Mouse (Mus musculus): ENCODE measurements at regions not wholly inside any gene's neighbourhood (a gene's known extent, or its start where the extent isn't known, plus 50 kb on each side); places are given as distances from the start of the nearest gene placed in this dataset.

DNA sequence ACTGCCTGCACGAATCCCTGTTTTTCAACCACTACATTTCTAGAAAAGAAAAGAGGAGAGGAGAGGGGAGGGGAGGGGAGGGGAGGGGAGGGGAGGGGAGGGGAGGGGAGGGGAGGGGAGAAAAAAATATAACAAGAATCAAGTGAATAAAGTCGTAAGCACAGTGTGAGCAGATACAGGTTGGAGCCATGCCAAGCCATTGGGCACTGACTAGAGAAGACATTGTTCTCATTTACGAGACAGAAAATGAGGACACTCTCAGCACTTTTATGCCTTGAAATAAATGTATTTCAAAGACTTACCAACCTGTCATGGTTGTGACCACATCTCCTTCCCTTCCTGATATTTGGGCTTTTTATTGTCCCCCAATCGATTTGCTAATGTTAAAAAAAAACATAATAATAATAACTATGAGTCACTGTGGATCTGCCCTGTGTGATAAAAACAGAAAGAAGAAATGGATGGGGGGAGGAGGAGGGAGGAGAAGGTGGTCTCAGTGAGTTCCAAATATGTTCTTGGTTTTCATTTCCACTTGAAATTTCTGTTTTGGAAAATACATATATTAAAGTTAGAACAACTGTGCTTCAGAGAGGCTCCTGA is 177.8 kb upstream of the Cpeb2 start:
- Histone ChIP-seq H3K4me2 (no peak overlapping the region), H3K9ac (ENCODE audit: low read length) (no peak overlapping the region), H3K9me3 (ENCODE audit: control insufficient read depth, low read length) (no peaks in the 10 kb centered on the region), H3K27me3 (ENCODE audit: control insufficient read depth, insufficient read depth, low read length) (no peaks in the 10 kb centered on the region), H3K27ac (ENCODE audit: low read depth, low read length) (no peak overlapping the region), H3K4me3 (ENCODE audit: low read depth, low read length) (no peak overlapping the region), H3K4me1 (ENCODE audit: control insufficient read depth, insufficient read depth, low read length) (no peaks in the 10 kb centered on the region), H3K36me3 (ENCODE audit: control insufficient read depth, insufficient read depth, low read length) (no peaks in the 10 kb centered on the region)
- ATAC-seq (ENCODE audit: low FRiP score) (no peak), DNase-seq (ENCODE audit: low spot score, missing footprints) (no peak)
- 72% methylated on average over 4 of the region's 4 CpGs for WGBS

DNA sequence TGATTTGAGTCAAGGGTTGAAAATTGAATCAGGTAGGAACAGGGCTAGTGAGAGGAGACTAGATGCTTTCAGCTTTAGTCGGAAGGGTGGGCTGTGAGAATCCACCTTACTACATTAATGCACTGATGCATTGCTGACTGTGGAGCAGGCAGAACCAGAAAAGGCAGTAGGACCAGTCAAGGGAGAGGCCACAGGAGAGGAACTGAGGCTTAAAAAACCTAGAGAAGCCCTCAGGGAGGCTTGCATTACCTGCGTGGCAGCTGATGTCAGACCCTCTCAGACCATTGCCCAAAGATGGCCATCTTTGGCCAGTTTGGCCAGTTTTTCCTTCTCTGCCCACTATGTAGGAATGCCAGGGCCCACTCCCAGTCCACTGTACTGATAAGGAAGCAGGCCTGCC is 176.5 kb upstream of the Cpeb2 start:
- DNase-seq (ENCODE audit: low spot score, missing footprints) (peak; percentile 73), ATAC-seq (ENCODE audit: low FRiP score) (no peak)
- Histone ChIP-seq H3K4me1 (ENCODE audit: control insufficient read depth, insufficient read depth, low read length) (no peaks in the 10 kb centered on the region), H3K9ac (ENCODE audit: low read length) (no peak overlapping the region), H3K27me3 (ENCODE audit: control insufficient read depth, insufficient read depth, low read length) (no peaks in the 10 kb centered on the region), H3K36me3 (ENCODE audit: control insufficient read depth, insufficient read depth, low read length) (no peaks in the 10 kb centered on the region), H3K27ac (ENCODE audit: low read depth, low read length) (no peak overlapping the region), H3K4me2 (no peak overlapping the region), H3K9me3 (ENCODE audit: control insufficient read depth, low read length) (no peaks in the 10 kb centered on the region), H3K4me3 (ENCODE audit: low read depth, low read length) (no peak overlapping the region)
- WGBS, result 92% methylated on average over 2 of the region's 2 CpGs

- no peak overlapping the region for H3K4me3 ChIP-seq (ENCODE audit: low read depth, low read length)
- H3K9me3 ChIP-seq (ENCODE audit: control insufficient read depth, low read length), result no peaks in the 10 kb centered on the region
- ATAC-seq (ENCODE audit: low FRiP score) (no peak), DNase-seq (ENCODE audit: low spot score, missing footprints) (peak; percentile 45)
- WGBS, result 90% methylated on average over 1 of the region's 2 CpGs
- no peaks in the 10 kb centered on the region for H3K27me3 ChIP-seq (ENCODE audit: control insufficient read depth, insufficient read depth, low read length)
- H3K4me2 ChIP-seq, result no peak overlapping the region
- H3K36me3 ChIP-seq (ENCODE audit: control insufficient read depth, insufficient read depth, low read length), result no peaks in the 10 kb centered on the region
- H3K9ac ChIP-seq (ENCODE audit: low read length), result no peak overlapping the region
- H3K4me1 ChIP-seq (ENCODE audit: control insufficient read depth, insufficient read depth, low read length), result no peaks in the 10 kb centered on the region
- H3K27ac ChIP-seq (ENCODE audit: low read depth, low read length), result no peak overlapping the region
Measured at GRCm38 (mm10) chr5:43061243-43061642, 171.7 kb upstream of the Cpeb2 start.

GRCm38 (mm10) chr5:43061797-43062391 is 171.1 kb upstream of the Cpeb2 start:
- no peaks in the 10 kb centered on the region for H3K36me3 ChIP-seq (ENCODE audit: control insufficient read depth, insufficient read depth, low read length)
- H3K27ac ChIP-seq (ENCODE audit: low read depth, low read length), result no peak overlapping the region
- DNase-seq (ENCODE audit: low spot score, missing footprints) (peak; percentile 72), ATAC-seq (ENCODE audit: low FRiP score) (no peak)
- 92% methylated on average over 1 of the region's 1 CpGs for WGBS
- no peaks in the 10 kb centered on the region for H3K27me3 ChIP-seq (ENCODE audit: control insufficient read depth, insufficient read depth, low read length)
- no peak overlapping the region for H3K9ac ChIP-seq (ENCODE audit: low read length)
- no peaks in the 10 kb centered on the region for H3K9me3 ChIP-seq (ENCODE audit: control insufficient read depth, low read length)
- H3K4me2 ChIP-seq, result no peak overlapping the region
- no peaks in the 10 kb centered on the region for H3K4me1 ChIP-seq (ENCODE audit: control insufficient read depth, insufficient read depth, low read length)
- no peak overlapping the region for H3K4me3 ChIP-seq (ENCODE audit: low read depth, low read length)

- H3K9me3 ChIP-seq (ENCODE audit: control insufficient read depth, low read length), result no peaks in the 10 kb centered on the region
- no peaks in the 10 kb centered on the region for H3K4me1 ChIP-seq (ENCODE audit: control insufficient read depth, insufficient read depth, low read length)
- DNase-seq (ENCODE audit: low spot score, missing footprints), result no peak
- no peak overlapping the region for H3K9ac ChIP-seq (ENCODE audit: low read length)
- no peaks in the 10 kb centered on the region for H3K27me3 ChIP-seq (ENCODE audit: control insufficient read depth, insufficient read depth, low read length)
- no peaks in the 10 kb centered on the region for H3K36me3 ChIP-seq (ENCODE audit: control insufficient read depth, insufficient read depth, low read length)
- 75% methylated on average over 1 of the region's 1 CpGs for WGBS
- H3K27ac ChIP-seq (ENCODE audit: low read depth, low read length), result no peak overlapping the region
- ATAC-seq (ENCODE audit: low FRiP score), result no peak
- H3K4me2 ChIP-seq, result no peak overlapping the region
- H3K4me3 ChIP-seq (ENCODE audit: low read depth, low read length), result no peak overlapping the region
Measured at GRCm38 (mm10) chr5:43062499-43062898, 170.5 kb upstream of the Cpeb2 start.

DNA sequence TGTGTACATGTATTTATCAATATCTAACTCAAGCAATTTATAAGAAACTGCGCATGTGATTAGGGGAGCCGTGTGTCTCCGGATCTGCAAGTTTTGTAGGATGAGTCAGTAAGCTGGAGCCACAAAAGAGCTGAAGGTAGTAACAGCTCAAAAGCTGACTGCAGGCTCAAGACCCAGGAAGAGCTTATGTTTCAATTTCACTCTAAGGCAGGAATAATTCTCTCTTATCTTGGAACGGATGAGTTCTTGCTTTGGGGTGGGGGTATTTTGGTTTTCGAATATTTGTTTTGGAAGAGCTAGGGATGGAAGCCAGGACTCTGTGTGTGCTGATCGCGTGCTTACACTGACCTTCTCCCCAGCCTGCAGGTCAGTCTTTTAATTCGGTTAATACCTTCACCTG is 169.6 kb upstream of the Cpeb2 start:
- H3K27ac ChIP-seq (ENCODE audit: low read depth, low read length), result no peak overlapping the region
- peak; percentile 71 for DNase-seq (ENCODE audit: low spot score, missing footprints)
- H3K9ac ChIP-seq (ENCODE audit: low read length), result no peak overlapping the region
- H3K4me1 ChIP-seq (ENCODE audit: control insufficient read depth, insufficient read depth, low read length), result no peaks in the 10 kb centered on the region
- ATAC-seq (ENCODE audit: low FRiP score), result no peak
- no peaks in the 10 kb centered on the region for H3K27me3 ChIP-seq (ENCODE audit: control insufficient read depth, insufficient read depth, low read length)
- H3K36me3 ChIP-seq (ENCODE audit: control insufficient read depth, insufficient read depth, low read length), result no peaks in the 10 kb centered on the region
- no peak overlapping the region for H3K4me2 ChIP-seq
- H3K9me3 ChIP-seq (ENCODE audit: control insufficient read depth, low read length), result no peaks in the 10 kb centered on the region
- 85% methylated on average over 8 of the region's 8 CpGs for WGBS
- no peak overlapping the region for H3K4me3 ChIP-seq (ENCODE audit: low read depth, low read length)

- H3K27ac ChIP-seq (ENCODE audit: low read depth, low read length), result no peak overlapping the region
- DNase-seq (ENCODE audit: low spot score, missing footprints) (peak; percentile 72), ATAC-seq (ENCODE audit: low FRiP score) (no peak)
- H3K9ac ChIP-seq (ENCODE audit: low read length), result no peak overlapping the region
- H3K27me3 ChIP-seq (ENCODE audit: control insufficient read depth, insufficient read depth, low read length), result no peaks in the 10 kb centered on the region
- H3K9me3 ChIP-seq (ENCODE audit: control insufficient read depth, low read length), result no peaks in the 10 kb centered on the region
- no peaks in the 10 kb centered on the region for H3K36me3 ChIP-seq (ENCODE audit: control insufficient read depth, insufficient read depth, low read length)
- H3K4me2 ChIP-seq, result no peak overlapping the region
- H3K4me1 ChIP-seq (ENCODE audit: control insufficient read depth, insufficient read depth, low read length), result no peaks in the 10 kb centered on the region
- H3K4me3 ChIP-seq (ENCODE audit: low read depth, low read length), result no peak overlapping the region
- 92% methylated on average over 3 of the region's 3 CpGs for WGBS
Measured at GRCm38 (mm10) chr5:43071541-43071940, 161.4 kb upstream of the Cpeb2 start.

- no peak overlapping the region for H3K9ac ChIP-seq (ENCODE audit: low read length)
- no peak for ATAC-seq (ENCODE audit: low FRiP score)
- 95% methylated on average over 2 of the region's 2 CpGs for WGBS
- no peaks in the 10 kb centered on the region for H3K36me3 ChIP-seq (ENCODE audit: control insufficient read depth, insufficient read depth, low read length)
- H3K4me1 ChIP-seq (ENCODE audit: control insufficient read depth, insufficient read depth, low read length), result no peaks in the 10 kb centered on the region
- no peaks in the 10 kb centered on the region for H3K27me3 ChIP-seq (ENCODE audit: control insufficient read depth, insufficient read depth, low read length)
- H3K27ac ChIP-seq (ENCODE audit: low read depth, low read length), result no peak overlapping the region
- DNase-seq (ENCODE audit: low spot score, missing footprints), result peak; percentile 23
- H3K4me2 ChIP-seq, result no peak overlapping the region
- no peak overlapping the region for H3K4me3 ChIP-seq (ENCODE audit: low read depth, low read length)
- H3K9me3 ChIP-seq (ENCODE audit: control insufficient read depth, low read length), result no peaks in the 10 kb centered on the region
Measured at GRCm38 (mm10) chr5:43072340-43072739, 160.6 kb upstream of the Cpeb2 start.

GRCm38 (mm10) chr5:43074536-43074935 is 158.4 kb upstream of the Cpeb2 start:
- Histone ChIP-seq H3K27ac (ENCODE audit: low read depth, low read length) (no peak overlapping the region), H3K9me3 (ENCODE audit: control insufficient read depth, low read length) (no peaks in the 10 kb centered on the region), H3K36me3 (ENCODE audit: control insufficient read depth, insufficient read depth, low read length) (no peaks in the 10 kb centered on the region), H3K4me1 (ENCODE audit: control insufficient read depth, insufficient read depth, low read length) (no peaks in the 10 kb centered on the region), H3K9ac (ENCODE audit: low read length) (no peak overlapping the region), H3K4me2 (no peak overlapping the region), H3K27me3 (ENCODE audit: control insufficient read depth, insufficient read depth, low read length) (no peaks in the 10 kb centered on the region), H3K4me3 (ENCODE audit: low read depth, low read length) (no peak overlapping the region)
- DNase-seq (ENCODE audit: low spot score, missing footprints) (no peak), ATAC-seq (ENCODE audit: low FRiP score) (no peak)
- 93% methylated on average over 3 of the region's 3 CpGs for WGBS

All from midbrain, embryonic 11.5 days (tissue).